Mouse (Mus musculus) hindbrain, embryonic 16.5 days (tissue): ENCODE results near the gene Ganab. TPM values are rescaled to one million over a fixed set of nuclear protein-coding genes. Genes with fewer than 3 reads are reported as not detected.

Source experiments
- ATAC-seq: fragments of 200-750 bp; cut with Nextera tagmentation; 2 replicates; pipeline ENCODE4 v1.8.0; 2017; ENCODE audit warnings: moderate TSS enrichment, moderate library complexity
- H3K27ac ChIP-seq: fragments of 300-500 bp; sonication (generic); 2 replicates; pipeline ENCODE4 v1.5.1; 2014; ENCODE audit warnings: low read depth, mild to moderate bottlenecking, control low read depth, low read length, moderate library complexity
- H3K27me3 ChIP-seq: fragments of 300-500 bp; sonication (generic); replicated peaks from 2 replicates; pipeline ENCODE4 v1.6.1; 2014; ENCODE audit warnings: low read length; ENCODE audit not compliant: control insufficient read depth, insufficient read depth
- H3K36me3 ChIP-seq: fragments of 300-500 bp; sonication (generic); 2 replicates; pipeline ENCODE4 v1.6.1; 2014; ENCODE audit warnings: mild to moderate bottlenecking, low read length, moderate library complexity, mixed read lengths; ENCODE audit not compliant: control insufficient read depth, insufficient read depth
- H3K4me1 ChIP-seq: fragments of 300-500 bp; sonication (generic); 2 replicates; pipeline ENCODE4 v1.6.1; 2014; ENCODE audit warnings: low read depth, low read length; ENCODE audit not compliant: control insufficient read depth, insufficient read depth
- H3K4me2 ChIP-seq: fragments of 300-500 bp; sonication (generic); 2 replicates; pipeline ENCODE4 v1.6.1; 2014; ENCODE audit warnings: mild to moderate bottlenecking, low read length, control low read depth, moderate library complexity
- H3K4me3 ChIP-seq: fragments of 300-500 bp; sonication (generic); 2 replicates; pipeline ENCODE4 v1.5.1; 2014; ENCODE audit warnings: mild to moderate bottlenecking, low read length, control low read depth, moderate library complexity
- H3K9ac ChIP-seq: fragments of 300-500 bp; sonication (generic); 2 replicates; pipeline ENCODE4 v1.6.1; 2014; ENCODE audit warnings: low read depth, mild to moderate bottlenecking, control low read depth, low read length, moderate library complexity
- H3K9me3 ChIP-seq: fragments of 300-500 bp; sonication (generic); 2 replicates; pipeline ENCODE4 v1.6.1; 2014; ENCODE audit warnings: mild to moderate bottlenecking, low read length, moderate library complexity; ENCODE audit not compliant: control insufficient read depth
- WGBS: fragments of 180-500 bp; shearing (Covaris S2); extraction: QIAGEN DNeasy Blood & Tissue Kit; methylation state at CpG from one replicate; pipeline ENCODE4 v1.1.7; 2014; 5-methylcytosine and 5-hydroxymethylcytosine counted together
- polyA plus RNA-seq: library from polyadenylated mRNA; unstranded; fragments of >200 nt; fragmentation: Nextera tagmentation; extraction: Ambion mirVana; gene quantifications from 2 replicates; pipeline ENCODE4 v1.2.1, GENCODE M21; 2015

Ganab gene
- polyA plus RNA-seq, 1 experiment from 2014 or later: 72.1 TPM

- under 1% methylated on average over 6 of the region's 6 CpGs for WGBS
- H3K36me3 ChIP-seq: peaks cover 12% of the 10 kb centered on the region
- peak overlapping the region; percentile 79 for H3K9ac ChIP-seq
- peaks cover 9% of the 10 kb centered on the region for H3K4me1 ChIP-seq
- peak overlapping the region; percentile 89 for H3K27ac ChIP-seq
- H3K4me2 ChIP-seq: peak overlapping the region; percentile 87
- no peak; the same call in 1 of the 2 replicates for ATAC-seq
- H3K27me3 ChIP-seq: no peaks in the 10 kb centered on the region
- no peaks in the 10 kb centered on the region for H3K9me3 ChIP-seq
- peak overlapping the region; percentile 93 for H3K4me3 ChIP-seq
These were observed 23.0 kb downstream of the Ganab start for GRCm38 (mm10) chr19:8920836-8921291.

GRCm38 (mm10) chr19:8921741-8922140 is 23.9 kb downstream of the Ganab start:
- Histone ChIP-seq H3K9ac (peak overlapping the region; percentile 38), H3K4me2 (peak overlapping the region; percentile 87), H3K4me1 (peaks cover 9% of the 10 kb centered on the region), H3K4me3 (no peak overlapping the region), H3K36me3 (peaks cover 15% of the 10 kb centered on the region), H3K27me3 (no peaks in the 10 kb centered on the region), H3K27ac (no peak overlapping the region), H3K9me3 (no peaks in the 10 kb centered on the region)
- no peak for ATAC-seq
- WGBS: 81% methylated on average over 9 of the region's 9 CpGs

GRCm38 (mm10) chr19:8926766-8927165 is 28.9 kb downstream of the Ganab start:
- WGBS: 88% methylated on average over 2 of the region's 2 CpGs
- no peaks in the 10 kb centered on the region for H3K9me3 ChIP-seq
- peaks cover 9% of the 10 kb centered on the region for H3K4me1 ChIP-seq
- H3K4me2 ChIP-seq: no peak overlapping the region
- no peak for ATAC-seq
- H3K27ac ChIP-seq: no peak overlapping the region
- no peak overlapping the region for H3K4me3 ChIP-seq
- H3K27me3 ChIP-seq: 0 out of 2 replicates have a peak, but pooled peaks cover 2% of the 10 kb centered on the region
- peaks cover 14% of the 10 kb centered on the region for H3K36me3 ChIP-seq
- H3K9ac ChIP-seq: no peak overlapping the region

- H3K36me3 ChIP-seq: peaks cover 14% of the 10 kb centered on the region
- no peak overlapping the region for H3K27ac ChIP-seq
- no peak overlapping the region for H3K9ac ChIP-seq
- peaks cover 8% of the 10 kb centered on the region for H3K4me1 ChIP-seq
- no peak overlapping the region for H3K4me3 ChIP-seq
- no peaks in the 10 kb centered on the region for H3K9me3 ChIP-seq
- ATAC-seq: no peak
- WGBS: 91% methylated on average over 12 of the region's 12 CpGs
- 0 out of 2 replicates have a peak, but pooled peaks cover 2% of the 10 kb centered on the region for H3K27me3 ChIP-seq
- no peak overlapping the region for H3K4me2 ChIP-seq
These were observed 30.1 kb downstream of the Ganab start for GRCm38 (mm10) chr19:8927891-8928525.

GRCm38 (mm10) chr19:8928689-8929223 is 30.9 kb downstream of the Ganab start:
- H3K36me3 ChIP-seq: peaks cover 14% of the 10 kb centered on the region
- ATAC-seq: peak; percentile 40
- 16% methylated on average over 16 of the region's 16 CpGs for WGBS
- H3K27ac ChIP-seq: no peak overlapping the region
- H3K4me2 ChIP-seq: peak overlapping the region; percentile 72
- H3K27me3 ChIP-seq: 0 out of 2 replicates have a peak, but pooled peaks cover 2% of the 10 kb centered on the region
- peak overlapping the region; percentile 73 for H3K9ac ChIP-seq
- H3K4me3 ChIP-seq: peak overlapping the region; percentile 57
- no peaks in the 10 kb centered on the region for H3K9me3 ChIP-seq
- H3K4me1 ChIP-seq: peaks cover 8% of the 10 kb centered on the region

- Histone ChIP-seq H3K4me1 (peaks cover 8% of the 10 kb centered on the region), H3K27ac (peak within 1 kb of the TSS; percentile 55; the same call in 1 of the 2 replicates), H3K4me3 (peak within 1 kb of the TSS; percentile 57), H3K9me3 (no peaks in the 10 kb centered on the region), H3K4me2 (peak within 1 kb of the TSS; percentile 72), H3K9ac (peak within 1 kb of the TSS; percentile 73), H3K27me3 (0 out of 2 replicates have a peak, but pooled peaks cover 2% of the 10 kb centered on the region), H3K36me3 (peaks cover 14% of the 10 kb centered on the region)
- under 1% methylated on average over 66 of the region's 74 CpGs for WGBS
- peak; percentile 59 for ATAC-seq
These were observed 31.6 kb downstream of the Ganab start, which contains the start of the genes Rom1 and Eml3 for GRCm38 (mm10) chr19:8929224-8930088. TSS of gene Rom1 (minus strand) at chr19:8929356. TSS of gene Eml3 (plus strand) at chr19:8929552.

- WGBS: 17% methylated on average over 11 of the region's 11 CpGs
- H3K27me3 ChIP-seq: 0 out of 2 replicates have a peak, but pooled peaks cover 2% of the 10 kb centered on the region
- peaks cover 8% of the 10 kb centered on the region for H3K4me1 ChIP-seq
- H3K27ac ChIP-seq: no peak overlapping the region
- no peak for ATAC-seq
- H3K9ac ChIP-seq: peak overlapping the region; percentile 73
- peaks cover 14% of the 10 kb centered on the region for H3K36me3 ChIP-seq
- peak overlapping the region; percentile 57 for H3K4me3 ChIP-seq
- peak overlapping the region; percentile 72 for H3K4me2 ChIP-seq
- H3K9me3 ChIP-seq: no peaks in the 10 kb centered on the region
These were observed 32.2 kb downstream of the Ganab start for GRCm38 (mm10) chr19:8930117-8930516.

GRCm38 (mm10) chr19:8930771-8931170 is 32.9 kb downstream of the Ganab start:
- Histone ChIP-seq H3K9ac (no peak overlapping the region), H3K4me1 (peaks cover 8% of the 10 kb centered on the region), H3K27ac (no peak overlapping the region), H3K4me3 (no peak overlapping the region), H3K9me3 (no peaks in the 10 kb centered on the region), H3K27me3 (0 out of 2 replicates have a peak, but pooled peaks cover 2% of the 10 kb centered on the region), H3K4me2 (no peak overlapping the region; the same call in 1 of the 2 replicates), H3K36me3 (peaks cover 11% of the 10 kb centered on the region)
- no peak for ATAC-seq
- 82% methylated on average over 7 of the region's 7 CpGs for WGBS
